Mouse (Mus musculus): Measurements from ENCODE around the gene Nell1. TPM values are rescaled to one million over a fixed set of nuclear protein-coding genes. Genes with fewer than 3 reads are reported as not detected.

Gene Nell1
- total RNA-seq, 1 experiment from 2014 or later, result 2.1 TPM

DNA sequence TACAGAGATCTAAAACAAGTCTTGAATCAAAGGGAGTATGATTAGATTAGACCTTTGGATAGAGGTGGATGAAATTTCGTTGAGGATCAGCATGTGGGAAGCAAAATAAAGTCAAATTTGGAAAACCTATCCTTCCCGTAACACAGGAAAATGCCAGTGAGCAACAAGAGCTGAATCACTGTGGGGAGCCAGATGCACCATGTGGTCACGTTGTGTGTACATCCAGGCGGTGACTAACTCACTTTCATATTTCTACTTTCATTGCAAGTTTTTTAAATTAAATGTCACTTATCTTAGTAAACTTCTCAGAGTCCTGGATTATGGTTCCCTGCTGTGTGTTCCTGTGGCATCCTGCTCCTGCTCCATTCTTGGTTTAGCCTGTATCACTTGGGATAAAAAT lies 576.8 kb downstream of the Nell1 start:
- DNase-seq, result no peak

DNA sequence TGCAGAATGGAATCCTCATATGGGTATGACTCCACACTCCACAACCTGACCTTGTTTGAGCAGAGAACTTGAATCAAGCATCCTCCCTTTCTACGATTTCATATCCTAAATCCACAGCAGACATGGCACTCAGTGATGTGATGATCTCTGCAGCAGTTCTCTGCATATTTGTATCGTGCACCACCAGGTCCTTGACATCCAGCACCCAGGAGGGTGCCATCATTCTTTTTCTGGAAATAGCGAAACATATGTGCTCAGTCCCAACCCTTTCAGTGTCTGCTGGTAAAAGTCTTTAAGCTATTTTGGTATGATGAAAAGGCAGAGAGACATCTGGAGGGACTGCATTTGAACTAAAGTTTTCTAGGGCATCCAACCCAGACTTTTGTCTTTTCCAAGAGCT lies 588.0 kb downstream of the Nell1 start:
- no peak for DNase-seq

DNA sequence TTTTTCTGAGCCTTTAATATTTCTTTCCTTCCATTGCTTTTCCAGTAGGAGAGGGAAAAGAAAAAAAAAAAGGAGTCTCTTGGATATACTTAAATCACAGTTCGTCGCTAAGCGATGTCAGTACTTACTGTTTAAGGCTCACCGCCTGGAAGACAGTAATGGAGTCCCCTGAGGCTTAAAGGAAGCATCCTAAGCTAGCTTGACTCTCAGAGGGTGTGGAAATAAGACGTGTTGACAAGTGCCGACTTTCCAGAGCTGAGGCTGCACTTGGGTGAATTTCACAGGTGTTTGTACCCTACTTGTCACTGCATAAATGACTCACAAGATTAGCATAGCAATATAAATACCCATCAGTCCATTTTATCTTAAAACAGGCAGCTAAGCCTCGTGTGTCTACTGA lies 599.2 kb downstream of the Nell1 start:
- DNase-seq, result no peak

DNA sequence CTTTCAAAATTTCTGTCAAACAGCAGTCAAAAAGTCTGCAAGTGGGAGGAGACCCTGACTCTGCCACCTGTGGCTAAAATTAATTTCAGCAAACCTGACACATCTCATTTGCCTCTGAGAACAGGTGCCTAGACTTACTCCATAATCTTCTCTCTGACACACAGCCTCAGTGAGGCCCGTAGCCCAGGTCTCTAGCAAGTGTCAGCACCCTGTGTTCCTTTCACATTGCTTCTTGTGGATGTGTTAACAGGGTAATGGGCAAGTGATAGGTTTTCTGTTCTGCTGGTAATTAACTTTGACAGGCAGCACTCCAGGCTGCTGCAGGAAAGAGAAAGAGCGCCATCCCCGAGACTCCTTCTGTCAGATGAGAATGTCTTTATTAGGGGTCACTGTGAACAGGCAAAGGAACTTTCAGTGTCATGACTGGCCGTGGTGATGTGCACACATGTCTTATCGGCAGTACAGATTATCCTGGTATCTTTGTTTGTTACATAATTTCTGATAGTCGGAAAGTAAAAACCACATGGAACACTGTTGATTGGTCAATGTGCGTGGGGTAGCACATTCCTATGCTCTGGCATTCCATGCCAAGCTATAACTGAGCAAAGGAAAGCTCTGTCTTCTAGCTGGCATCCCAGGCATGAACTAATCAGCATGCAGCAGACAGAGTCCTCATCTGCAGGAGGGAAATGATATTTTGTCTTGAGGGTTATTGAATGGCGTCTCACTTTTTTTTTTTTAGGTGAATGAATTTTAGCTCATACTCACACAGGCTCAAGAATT lies 614.2 kb downstream of the Nell1 start:
- DNase-seq, result no peak

DNA sequence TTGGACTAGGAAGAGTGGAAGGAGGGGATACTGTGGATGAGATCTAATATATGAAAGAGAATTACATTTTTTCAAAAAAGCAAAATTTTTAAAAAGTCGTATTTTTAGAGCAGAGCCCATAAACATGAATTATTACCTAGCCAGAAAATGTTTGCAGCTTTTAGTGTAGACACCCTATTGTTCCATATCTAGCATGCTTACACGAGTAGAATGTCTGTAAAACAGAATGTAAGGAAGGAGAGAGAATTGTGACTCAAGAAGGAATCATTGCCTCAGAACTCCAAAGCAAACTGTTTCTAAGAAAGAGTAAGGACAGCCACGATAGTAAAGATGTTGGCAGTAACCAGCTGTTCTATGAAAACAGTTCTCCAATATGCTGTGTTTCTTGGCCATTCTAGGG lies 624.2 kb downstream of the Nell1 start, which contains the start of gene 4933405O20Rik:
Gene 4933405O20Rik (plus strand): TSS at position 301 of the 400 bp plus-strand sequence.
- DNase-seq, result no peak

DNA sequence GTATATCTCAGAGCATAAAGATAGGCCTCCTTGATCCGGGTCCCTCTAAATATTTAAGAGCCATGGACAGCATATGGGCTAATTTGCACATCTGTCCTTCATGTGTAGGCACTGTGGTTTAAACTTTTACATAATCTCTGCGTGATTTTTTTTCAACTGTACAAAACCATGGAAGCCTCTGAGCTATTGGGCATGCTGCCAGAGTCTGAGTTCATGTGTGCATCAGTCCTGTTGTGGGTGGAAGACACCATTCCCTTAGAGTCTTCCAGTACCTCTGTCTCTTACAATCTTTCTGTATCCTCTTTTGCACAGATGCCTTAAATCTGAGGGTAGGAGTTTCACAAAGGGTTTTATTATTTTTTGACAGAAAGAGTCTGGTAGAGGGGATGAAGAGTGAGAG lies 639.4 kb downstream of the Nell1 start:
- DNase-seq, result no peak

DNA sequence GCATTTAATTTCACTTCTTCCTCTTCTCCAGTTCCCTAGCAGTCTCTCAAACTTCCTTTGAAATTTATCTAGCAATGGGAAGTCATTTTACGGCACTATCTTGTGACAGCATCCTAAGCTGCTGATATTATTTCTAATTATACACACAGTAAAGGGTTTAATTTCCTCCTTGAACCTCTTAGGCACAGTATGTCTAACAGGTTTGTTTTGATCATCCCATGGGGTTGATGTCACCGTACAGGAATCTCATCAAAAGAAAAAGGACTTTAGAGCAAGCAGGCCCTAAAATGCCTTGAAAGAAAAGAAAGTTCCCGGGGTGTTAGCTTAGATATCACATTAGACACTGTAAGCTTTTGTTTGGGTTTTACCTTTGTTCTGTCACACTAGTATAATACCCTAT lies 654.5 kb downstream of the Nell1 start:
- no peak for DNase-seq

DNA sequence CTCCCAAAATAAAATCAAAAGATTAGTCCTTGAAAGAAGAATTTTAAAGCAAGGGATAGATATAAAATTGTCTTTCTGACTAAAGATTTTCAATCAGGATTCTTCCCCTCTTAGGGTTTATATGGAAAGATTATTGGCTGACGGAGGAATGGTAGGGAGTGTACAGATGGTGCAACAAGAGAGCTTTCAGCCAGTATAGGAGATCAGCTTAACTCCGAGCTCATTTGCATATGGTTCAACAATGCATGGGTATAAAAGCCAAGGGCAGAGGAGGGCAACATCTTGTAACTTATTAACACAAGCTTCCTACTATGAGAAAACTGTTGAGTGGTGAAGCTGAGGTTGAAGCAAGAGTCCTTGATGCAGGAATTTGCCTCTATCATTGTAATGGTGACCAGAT lies 658.5 kb downstream of the Nell1 start:
- no peak for DNase-seq

DNA sequence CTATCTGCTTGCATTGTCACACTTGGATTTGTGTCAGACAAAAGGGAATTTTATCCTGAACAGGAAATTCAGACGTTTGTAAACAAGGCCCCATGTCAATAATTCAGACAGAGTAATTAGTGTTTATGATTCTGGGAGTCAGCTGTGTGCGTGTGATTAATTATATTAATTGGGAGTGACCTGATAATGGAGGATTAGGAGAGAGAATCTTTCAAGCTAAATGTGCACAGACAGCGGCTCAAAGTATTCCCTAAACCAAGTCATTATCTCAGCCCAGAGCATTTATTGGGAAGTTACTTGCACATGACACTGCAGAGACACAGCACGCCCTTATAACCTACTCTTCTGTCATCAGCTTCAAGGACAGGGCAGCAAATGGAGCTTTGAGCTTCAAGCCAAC lies 697.6 kb downstream of the Nell1 start:
- no peak for DNase-seq

DNA sequence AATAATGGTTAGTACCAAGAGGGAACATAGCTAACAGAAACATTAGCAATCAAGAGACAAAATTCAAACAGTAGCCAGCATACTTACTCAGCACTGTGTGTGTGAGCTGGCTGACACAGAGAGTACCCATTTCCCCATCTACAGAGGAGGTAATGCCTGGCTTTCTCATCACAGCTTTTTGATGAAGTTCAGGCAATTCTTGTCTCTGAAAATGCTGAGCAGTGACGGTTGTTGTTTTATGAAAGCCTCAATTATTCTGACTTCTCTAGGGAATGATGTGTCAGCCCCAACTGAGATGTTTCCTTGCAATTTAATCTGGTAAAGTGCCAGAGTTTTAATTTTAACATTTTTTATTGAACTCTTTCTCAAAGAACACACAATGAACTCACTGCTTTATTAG lies 700.8 kb downstream of the Nell1 start:
- no peak for DNase-seq

DNA sequence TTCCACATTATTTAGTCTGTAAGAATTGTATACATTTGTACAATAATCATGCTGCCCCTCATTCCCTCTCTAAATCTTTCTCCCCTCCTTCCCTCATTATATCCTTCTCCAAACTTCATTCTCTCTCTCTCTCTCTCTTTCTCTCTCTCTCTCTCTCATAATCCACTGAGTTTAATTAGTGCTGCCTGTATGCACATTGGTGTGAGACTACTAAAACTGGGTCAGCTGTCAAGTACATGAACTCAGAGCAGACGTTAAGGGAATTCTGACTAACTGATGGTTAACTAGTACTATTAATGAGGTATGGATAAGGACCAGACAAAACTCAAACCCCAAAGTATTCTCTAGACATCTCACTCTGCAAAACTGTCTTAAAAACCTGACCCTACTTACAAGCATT lies 702.8 kb downstream of the Nell1 start:
- no peak for DNase-seq

DNA sequence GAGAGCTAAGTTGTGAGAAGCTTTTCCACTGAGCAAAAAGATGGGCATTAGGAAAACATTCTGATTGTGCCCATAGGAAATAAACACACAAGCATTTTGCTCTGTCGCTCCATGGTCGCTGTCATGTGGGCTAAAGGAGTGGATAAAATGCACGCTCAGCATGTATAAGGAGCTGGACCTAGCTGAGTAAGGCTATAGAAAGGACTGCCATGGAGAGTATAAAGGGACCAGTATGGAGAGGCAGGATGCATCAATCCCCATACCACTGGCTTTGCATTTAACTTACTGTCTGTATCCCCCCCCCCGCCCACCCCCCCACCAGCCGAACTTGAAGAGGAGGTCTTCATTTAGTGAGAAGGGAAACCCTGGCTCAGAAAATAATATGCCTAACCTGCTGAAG lies 711.7 kb downstream of the Nell1 start:
- DNase-seq, result no peak

DNA sequence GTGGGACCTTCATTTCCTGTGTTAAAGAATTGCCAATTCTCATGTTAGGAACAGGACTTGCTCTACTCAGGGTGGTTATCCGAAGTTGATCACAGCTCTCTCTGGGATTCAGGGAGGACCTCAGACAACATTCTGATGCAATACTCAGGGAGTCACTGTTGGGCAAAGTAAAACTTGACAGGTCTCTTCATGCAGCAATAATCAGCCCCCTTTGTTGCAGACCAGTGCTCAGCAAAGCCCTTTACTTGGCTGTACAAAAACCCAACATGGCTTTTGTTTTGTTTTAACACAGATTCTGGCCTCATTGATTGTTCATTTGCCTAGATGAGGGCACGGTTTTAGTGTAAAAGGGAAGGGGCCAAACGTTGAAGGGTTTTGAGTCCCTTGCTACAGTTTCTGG lies 750.5 kb downstream of the Nell1 start:
- DNase-seq, result no peak

DNA sequence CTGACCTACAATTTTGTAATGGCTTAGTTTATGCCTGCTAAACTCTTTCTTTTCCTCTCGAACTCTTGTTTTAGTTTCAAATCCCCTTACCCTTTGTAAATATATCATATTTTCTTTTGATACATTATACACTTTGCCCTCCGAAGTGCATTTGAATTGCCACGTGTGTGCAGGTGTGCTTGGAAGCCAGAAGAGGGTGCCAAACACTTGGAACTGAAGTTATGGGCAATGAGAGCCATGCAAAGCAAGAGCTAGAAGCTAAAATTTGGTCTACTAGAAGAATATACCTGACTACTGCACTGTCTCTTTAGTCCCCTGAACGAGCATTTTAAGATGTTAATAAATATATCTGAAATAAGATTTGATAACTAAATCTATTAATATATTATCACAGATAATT lies 756.3 kb downstream of the Nell1 start:
- no peak for DNase-seq

DNA sequence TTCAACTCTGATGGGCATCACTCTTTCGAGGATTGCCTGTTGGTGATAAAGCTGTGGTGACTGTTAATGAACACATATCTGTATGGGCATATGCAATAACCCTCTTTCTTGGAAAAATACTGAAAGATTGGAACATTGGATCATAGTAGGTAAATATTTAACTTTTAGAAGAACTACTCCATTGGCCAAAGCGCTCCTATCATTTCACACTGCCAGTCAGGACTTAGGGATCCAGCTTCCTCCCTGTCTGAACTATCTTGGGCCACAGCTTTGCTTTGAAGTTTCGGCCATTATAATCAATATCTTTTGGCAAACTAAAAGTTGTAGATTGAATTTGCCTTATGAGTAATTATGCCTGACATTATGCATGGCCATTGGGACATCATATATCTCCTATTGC lies 780.9 kb downstream of the Nell1 start:
- DNase-seq, result no peak

DNA sequence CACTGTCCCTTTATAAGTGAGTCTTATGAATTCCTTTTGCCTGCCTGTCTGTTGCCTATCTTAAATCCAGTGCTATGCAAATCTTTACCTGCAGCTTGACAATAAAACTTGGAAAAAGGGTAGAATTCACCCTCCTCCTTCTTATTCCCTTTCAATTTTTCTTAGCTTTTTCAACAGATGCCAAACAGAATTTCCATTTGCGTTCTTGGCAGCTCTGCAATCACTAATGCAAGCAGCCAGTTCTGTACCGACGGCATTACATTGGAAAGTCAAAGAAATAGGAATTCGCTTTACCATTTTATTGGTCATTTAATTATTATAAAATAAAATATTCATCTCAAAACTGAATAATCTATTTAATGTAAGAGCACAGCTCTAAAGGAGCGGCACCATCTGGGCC lies 781.7 kb downstream of the Nell1 start:
- DNase-seq, result no peak

DNA sequence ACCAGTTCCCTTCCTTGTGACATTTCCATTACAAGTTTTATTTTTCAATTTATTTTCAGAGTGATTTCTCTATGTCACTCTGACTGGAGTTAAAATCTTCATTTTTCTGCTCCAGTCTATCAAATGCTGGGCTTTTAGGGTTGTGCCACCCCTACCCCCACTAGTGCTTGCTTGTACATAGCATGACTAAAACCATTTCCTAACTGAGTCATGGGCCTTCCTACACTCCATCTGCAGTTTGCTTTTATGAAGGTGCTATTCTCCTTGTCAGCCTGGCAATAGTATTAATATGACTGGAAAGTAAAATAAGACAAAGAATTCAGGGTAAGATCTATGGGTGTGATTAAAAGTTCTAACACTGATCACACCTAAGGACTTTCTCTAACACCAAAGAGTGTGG lies 798.9 kb downstream of the Nell1 start:
- no peak for DNase-seq

DNA sequence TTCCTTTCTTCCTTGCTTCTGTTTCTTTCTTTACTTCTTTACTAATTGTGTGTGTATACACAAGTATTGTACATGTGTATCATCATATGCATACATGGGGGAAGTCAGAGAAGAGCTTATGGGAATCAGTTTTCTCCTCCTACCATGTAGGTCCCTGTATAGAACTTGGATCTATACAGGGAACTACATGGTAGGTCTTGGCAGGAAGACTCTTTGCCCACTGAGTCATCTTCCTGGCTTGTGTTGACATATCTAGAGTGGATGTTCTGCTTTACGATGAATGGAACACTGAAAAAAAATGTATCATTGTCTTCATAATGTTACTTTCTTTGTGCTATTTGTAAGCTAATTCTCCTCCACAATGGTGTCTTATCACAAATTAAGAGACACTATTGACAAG lies 806.4 kb downstream of the Nell1 start:
- no peak for DNase-seq

DNA sequence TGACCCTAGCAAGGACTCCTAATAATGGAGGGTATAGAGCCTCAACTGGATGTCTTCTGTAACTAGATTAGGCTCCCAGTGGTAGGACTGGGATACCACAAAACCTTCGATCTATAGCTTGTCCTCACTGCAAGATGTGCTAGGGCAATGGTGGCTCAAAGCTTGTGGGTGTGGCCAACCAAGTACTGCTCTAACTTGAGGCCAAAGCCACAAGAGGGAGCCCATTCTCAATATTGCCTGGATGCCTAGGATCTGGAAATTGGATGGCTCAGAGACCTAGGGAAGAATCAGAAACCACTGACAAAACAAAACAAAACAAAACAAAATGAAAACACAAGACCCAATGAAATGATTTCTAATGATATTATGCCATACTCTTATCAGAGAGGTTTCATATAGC lies 809.0 kb downstream of the Nell1 start:
- no peak for DNase-seq

DNA sequence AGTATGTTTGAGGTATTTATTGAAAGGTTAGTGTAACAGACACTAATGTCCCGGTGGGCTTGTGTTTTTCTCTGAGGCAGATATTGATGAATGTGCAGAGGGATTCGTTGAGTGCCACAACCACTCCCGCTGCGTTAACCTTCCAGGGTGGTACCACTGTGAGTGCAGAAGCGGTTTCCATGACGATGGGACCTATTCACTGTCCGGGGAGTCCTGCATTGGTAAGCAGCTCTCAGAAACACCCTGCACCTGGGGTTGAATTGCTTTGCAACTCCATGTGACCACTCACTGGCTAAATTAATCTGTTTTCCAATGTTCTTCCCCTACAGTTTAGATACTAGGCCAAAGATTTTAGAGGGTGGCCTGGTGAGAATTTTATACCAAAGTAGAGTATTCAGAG lies 851.5 kb downstream of the Nell1 start:
- DNase-seq, result no peak

DNA sequence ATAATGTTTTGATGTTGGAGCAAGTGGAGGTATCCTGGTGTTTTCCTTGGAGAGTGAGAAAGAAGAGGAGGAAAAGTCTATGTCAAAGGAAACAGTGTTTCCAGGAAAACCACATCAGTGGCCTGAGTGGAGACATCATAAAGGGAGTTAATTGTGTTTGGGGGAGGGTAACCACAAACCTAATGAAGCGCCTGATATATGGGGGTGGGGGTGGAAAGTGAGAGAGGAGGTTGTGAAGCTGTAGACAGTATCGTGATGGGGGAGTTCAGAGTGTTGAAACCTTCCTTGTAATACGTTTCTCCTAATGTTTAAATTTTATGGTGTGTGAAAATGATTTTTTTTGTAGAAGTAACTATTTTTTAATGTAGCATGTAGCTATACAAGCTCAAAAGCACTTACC lies 858.1 kb downstream of the Nell1 start:
- no peak for DNase-seq

DNA sequence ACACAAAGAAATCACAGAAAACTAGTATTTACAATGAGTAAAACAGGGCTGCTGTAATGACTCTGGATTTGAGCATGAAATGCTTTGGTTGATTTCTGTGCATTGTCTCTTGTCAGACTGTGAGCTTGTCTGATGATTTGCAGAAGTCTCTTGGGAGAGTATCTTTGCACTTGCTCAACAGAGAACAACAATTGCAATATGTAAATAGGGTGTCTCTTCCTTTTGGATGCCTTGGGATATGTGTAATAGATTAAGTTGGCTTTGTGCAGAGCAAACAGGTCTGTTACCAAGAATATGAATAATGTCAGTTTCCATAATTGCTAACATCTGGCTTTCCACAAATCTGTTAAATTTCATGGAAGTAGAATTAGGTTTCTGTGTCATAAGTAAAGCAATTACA lies 868.0 kb downstream of the Nell1 start:
- DNase-seq, result no peak

DNA sequence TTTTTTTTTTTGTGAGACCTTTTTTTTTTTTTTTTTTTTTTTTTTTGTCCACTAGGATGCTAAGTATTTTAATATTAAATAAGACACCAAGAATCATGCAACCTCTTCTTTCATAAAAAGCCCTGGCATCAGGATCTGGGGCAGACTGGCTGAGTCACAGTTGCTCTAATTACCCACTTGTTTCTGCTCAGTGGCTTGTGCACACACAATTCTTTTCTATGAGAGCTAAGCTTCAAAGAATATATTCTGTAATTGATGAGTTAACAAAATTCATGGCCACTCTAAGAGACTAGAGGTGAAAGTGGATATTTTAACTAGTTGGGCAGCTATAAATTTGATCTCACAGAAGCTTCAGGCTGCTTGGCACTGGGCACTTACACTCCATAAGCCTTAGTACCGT lies 873.3 kb downstream of the Nell1 start:
- DNase-seq, result no peak

DNA sequence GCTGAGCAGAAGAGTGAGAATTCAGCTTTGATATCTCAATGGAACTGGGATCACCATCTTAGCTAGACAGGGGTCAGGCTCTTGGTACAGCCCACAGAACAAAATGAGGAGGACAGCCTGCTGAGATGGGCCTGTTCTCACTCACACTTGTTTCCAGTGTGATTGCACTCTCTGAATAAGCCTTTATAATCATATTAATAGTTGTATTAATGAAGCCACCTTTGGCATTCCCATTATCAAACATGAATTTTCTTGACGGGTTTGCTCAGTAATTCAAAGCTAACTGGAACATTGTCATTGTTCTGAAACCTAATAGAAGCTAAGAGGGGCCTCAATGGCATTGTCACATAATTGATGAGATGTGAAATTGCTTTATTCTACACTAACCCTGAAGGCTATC lies 875.6 kb downstream of the Nell1 start:
- no peak for DNase-seq

DNA sequence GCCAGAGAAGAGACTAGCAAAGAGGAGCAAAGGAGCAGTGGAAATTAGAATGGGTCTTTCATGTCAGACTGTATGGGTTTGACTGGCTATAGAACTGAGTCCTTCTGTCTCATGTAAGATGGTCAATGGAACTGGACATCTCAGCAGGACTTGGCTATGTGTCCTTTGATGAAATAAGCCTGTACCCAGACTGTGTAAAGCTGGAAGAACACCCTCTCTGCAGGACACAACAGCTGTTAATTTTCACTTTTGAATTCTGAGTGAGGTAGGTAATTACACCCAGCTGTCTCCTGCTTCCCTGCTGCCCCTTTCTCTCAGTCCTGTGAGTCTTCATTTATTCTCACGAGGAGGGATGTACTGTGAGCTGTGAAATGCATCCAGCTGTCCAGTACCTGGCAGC lies 895.5 kb downstream of the Nell1 start:
- DNase-seq, result no peak
